Mouse (Mus musculus): ENCODE data around the gene Eml4. TPM values are rescaled to one million over a fixed set of nuclear protein-coding genes. Genes with fewer than 3 reads are reported as not detected.

The Eml4 gene
- polyA plus RNA-seq, 1 experiment from 2014 or later: 26.2 TPM

- Histone ChIP-seq H3K4me1 (replicated peaks; ENCODE audit: control insufficient read depth, insufficient read depth, low read length) (no peaks in the 10 kb centered on the region), H3K4me3 (ENCODE audit: low read depth, low read length) (no peak overlapping the region), H3K36me3 (ENCODE audit: control insufficient read depth, insufficient read depth, low read length) (peaks cover 8% of the 10 kb centered on the region; the same call in 1 of the 2 replicates), H3K27ac (ENCODE audit: low read depth, low read length) (no peak overlapping the region), H3K9me3 (ENCODE audit: control insufficient read depth, low read length) (no peaks in the 10 kb centered on the region), H3K27me3 (replicated peaks; ENCODE audit: control insufficient read depth, insufficient read depth, low read length) (no peaks in the 10 kb centered on the region), H3K4me2 (no peak overlapping the region), H3K9ac (ENCODE audit: low read depth, low read length) (no peak overlapping the region)
- WGBS: 90% methylated on average over 8 of the region's 8 CpGs
- ATAC-seq (replicated peaks; ENCODE audit: low FRiP score): no peak
- DNase-seq (ENCODE audit: low spot score): no peak
These were observed 100.6 kb downstream of the Eml4 start for GRCm38 (mm10) chr17:83451367-83451766.

- ATAC-seq (replicated peaks; ENCODE audit: low FRiP score) (no peak), DNase-seq (ENCODE audit: low spot score) (no peak)
- Histone ChIP-seq H3K36me3 (ENCODE audit: control insufficient read depth, insufficient read depth, low read length) (peaks cover 8% of the 10 kb centered on the region; the same call in 1 of the 2 replicates), H3K4me3 (ENCODE audit: low read depth, low read length) (no peak overlapping the region), H3K4me2 (no peak overlapping the region), H3K9me3 (ENCODE audit: control insufficient read depth, low read length) (no peaks in the 10 kb centered on the region), H3K27me3 (replicated peaks; ENCODE audit: control insufficient read depth, insufficient read depth, low read length) (no peaks in the 10 kb centered on the region), H3K9ac (ENCODE audit: low read depth, low read length) (no peak overlapping the region), H3K4me1 (replicated peaks; ENCODE audit: control insufficient read depth, insufficient read depth, low read length) (no peaks in the 10 kb centered on the region), H3K27ac (ENCODE audit: low read depth, low read length) (no peak overlapping the region)
- WGBS: 92% methylated on average over 3 of the region's 3 CpGs
These were observed 101.1 kb downstream of the Eml4 start for GRCm38 (mm10) chr17:83451796-83452195.

GRCm38 (mm10) chr17:83452451-83452850, 101.7 kb downstream of the Eml4 start:
- H3K4me1 ChIP-seq (replicated peaks; ENCODE audit: control insufficient read depth, insufficient read depth, low read length): no peaks in the 10 kb centered on the region
- 93% methylated on average over 8 of the region's 8 CpGs for WGBS
- no peaks in the 10 kb centered on the region for H3K27me3 ChIP-seq (replicated peaks; ENCODE audit: control insufficient read depth, insufficient read depth, low read length)
- peaks cover 8% of the 10 kb centered on the region; the same call in 1 of the 2 replicates for H3K36me3 ChIP-seq (ENCODE audit: control insufficient read depth, insufficient read depth, low read length)
- H3K9me3 ChIP-seq (ENCODE audit: control insufficient read depth, low read length): no peaks in the 10 kb centered on the region
- H3K4me3 ChIP-seq (ENCODE audit: low read depth, low read length): no peak overlapping the region
- H3K27ac ChIP-seq (ENCODE audit: low read depth, low read length): no peak overlapping the region
- DNase-seq (ENCODE audit: low spot score): no peak
- ATAC-seq (replicated peaks; ENCODE audit: low FRiP score): no peak
- no peak overlapping the region for H3K9ac ChIP-seq (ENCODE audit: low read depth, low read length)
- no peak overlapping the region for H3K4me2 ChIP-seq

- no peak overlapping the region for H3K4me3 ChIP-seq (ENCODE audit: low read depth, low read length)
- H3K9ac ChIP-seq (ENCODE audit: low read depth, low read length): no peak overlapping the region
- no peak for DNase-seq (ENCODE audit: low spot score)
- H3K4me2 ChIP-seq: no peak overlapping the region
- H3K27me3 ChIP-seq (replicated peaks; ENCODE audit: control insufficient read depth, insufficient read depth, low read length): no peaks in the 10 kb centered on the region
- ATAC-seq (replicated peaks; ENCODE audit: low FRiP score): no peak
- no peaks in the 10 kb centered on the region for H3K4me1 ChIP-seq (replicated peaks; ENCODE audit: control insufficient read depth, insufficient read depth, low read length)
- 82% methylated on average over 5 of the region's 5 CpGs for WGBS
- no peaks in the 10 kb centered on the region for H3K9me3 ChIP-seq (ENCODE audit: control insufficient read depth, low read length)
- peaks cover 8% of the 10 kb centered on the region; the same call in 1 of the 2 replicates for H3K36me3 ChIP-seq (ENCODE audit: control insufficient read depth, insufficient read depth, low read length)
- no peak overlapping the region for H3K27ac ChIP-seq (ENCODE audit: low read depth, low read length)
These were observed 102.9 kb downstream of the Eml4 start for GRCm38 (mm10) chr17:83453587-83453986.

- no peak overlapping the region for H3K27ac ChIP-seq (ENCODE audit: low read depth, low read length)
- H3K4me3 ChIP-seq (ENCODE audit: low read depth, low read length): no peak overlapping the region
- no peak overlapping the region for H3K4me2 ChIP-seq
- ATAC-seq (replicated peaks; ENCODE audit: low FRiP score) (no peak), DNase-seq (ENCODE audit: low spot score) (no peak)
- H3K9ac ChIP-seq (ENCODE audit: low read depth, low read length): no peak overlapping the region
- no peaks in the 10 kb centered on the region for H3K27me3 ChIP-seq (replicated peaks; ENCODE audit: control insufficient read depth, insufficient read depth, low read length)
- WGBS: 91% methylated on average over 1 of the region's 1 CpGs
- H3K36me3 ChIP-seq (ENCODE audit: control insufficient read depth, insufficient read depth, low read length): peaks cover 3% of the 10 kb centered on the region; the same call in 1 of the 2 replicates
- H3K4me1 ChIP-seq (replicated peaks; ENCODE audit: control insufficient read depth, insufficient read depth, low read length): no peaks in the 10 kb centered on the region
- no peaks in the 10 kb centered on the region for H3K9me3 ChIP-seq (ENCODE audit: control insufficient read depth, low read length)
These were observed 106.5 kb downstream of the Eml4 start for GRCm38 (mm10) chr17:83457271-83457670.

- no peaks in the 10 kb centered on the region for H3K27me3 ChIP-seq (replicated peaks; ENCODE audit: control insufficient read depth, insufficient read depth, low read length)
- DNase-seq (ENCODE audit: low spot score): no peak
- no peak overlapping the region for H3K9ac ChIP-seq (ENCODE audit: low read depth, low read length)
- H3K9me3 ChIP-seq (ENCODE audit: control insufficient read depth, low read length): no peaks in the 10 kb centered on the region
- WGBS: 89% methylated on average over 5 of the region's 5 CpGs
- no peak overlapping the region for H3K4me3 ChIP-seq (ENCODE audit: low read depth, low read length)
- H3K4me2 ChIP-seq: no peak overlapping the region
- peaks cover 22% of the 10 kb centered on the region; the same call in 1 of the 2 replicates for H3K36me3 ChIP-seq (ENCODE audit: control insufficient read depth, insufficient read depth, low read length)
- no peak for ATAC-seq (replicated peaks; ENCODE audit: low FRiP score)
- no peaks in the 10 kb centered on the region for H3K4me1 ChIP-seq (replicated peaks; ENCODE audit: control insufficient read depth, insufficient read depth, low read length)
- no peak overlapping the region for H3K27ac ChIP-seq (ENCODE audit: low read depth, low read length)
These were observed 115.2 kb downstream of the Eml4 start for GRCm38 (mm10) chr17:83465969-83466368.

- Histone ChIP-seq H3K27me3 (replicated peaks; ENCODE audit: control insufficient read depth, insufficient read depth, low read length) (no peaks in the 10 kb centered on the region), H3K27ac (ENCODE audit: low read depth, low read length) (no peak overlapping the region), H3K9ac (ENCODE audit: low read depth, low read length) (no peak overlapping the region), H3K9me3 (ENCODE audit: control insufficient read depth, low read length) (no peaks in the 10 kb centered on the region), H3K4me2 (no peak overlapping the region), H3K36me3 (ENCODE audit: control insufficient read depth, insufficient read depth, low read length) (peaks cover 20% of the 10 kb centered on the region; the same call in 1 of the 2 replicates), H3K4me1 (replicated peaks; ENCODE audit: control insufficient read depth, insufficient read depth, low read length) (no peaks in the 10 kb centered on the region), H3K4me3 (ENCODE audit: low read depth, low read length) (no peak overlapping the region)
- DNase-seq (ENCODE audit: low spot score) (no peak), ATAC-seq (replicated peaks; ENCODE audit: low FRiP score) (no peak)
- 80% methylated on average over 6 of the region's 6 CpGs for WGBS
These were observed 116.0 kb downstream of the Eml4 start for GRCm38 (mm10) chr17:83466697-83467251.

GRCm38 (mm10) chr17:83469586-83469985, 118.9 kb downstream of the Eml4 start:
- ATAC-seq (replicated peaks; ENCODE audit: low FRiP score): no peak

GRCm38 (mm10) chr17:83477089-83477488, 126.4 kb downstream of the Eml4 start:
- Histone ChIP-seq H3K9me3 (ENCODE audit: control insufficient read depth, low read length) (no peaks in the 10 kb centered on the region), H3K27ac (ENCODE audit: low read depth, low read length) (no peak overlapping the region), H3K4me3 (ENCODE audit: low read depth, low read length) (no peak overlapping the region), H3K27me3 (replicated peaks; ENCODE audit: control insufficient read depth, insufficient read depth, low read length) (no peaks in the 10 kb centered on the region), H3K36me3 (ENCODE audit: control insufficient read depth, insufficient read depth, low read length) (peaks cover 39% of the 10 kb centered on the region; the same call in 1 of the 2 replicates), H3K4me2 (no peak overlapping the region), H3K9ac (ENCODE audit: low read depth, low read length) (no peak overlapping the region), H3K4me1 (replicated peaks; ENCODE audit: control insufficient read depth, insufficient read depth, low read length) (no peaks in the 10 kb centered on the region)
- DNase-seq (ENCODE audit: low spot score): no peak
- ATAC-seq (replicated peaks; ENCODE audit: low FRiP score): no peak
- 94% methylated on average over 12 of the region's 12 CpGs for WGBS

More at GRCm38 (mm10) chr17:83469586-83469985, 118.9 kb downstream of the Eml4 start:
- Histone ChIP-seq H3K36me3 (ENCODE audit: control insufficient read depth, insufficient read depth, low read length) (peaks cover 25% of the 10 kb centered on the region; the same call in 1 of the 2 replicates), H3K4me2 (no peak overlapping the region), H3K27me3 (replicated peaks; ENCODE audit: control insufficient read depth, insufficient read depth, low read length) (no peaks in the 10 kb centered on the region), H3K4me3 (ENCODE audit: low read depth, low read length) (no peak overlapping the region), H3K27ac (ENCODE audit: low read depth, low read length) (no peak overlapping the region), H3K4me1 (replicated peaks; ENCODE audit: control insufficient read depth, insufficient read depth, low read length) (no peaks in the 10 kb centered on the region), H3K9me3 (ENCODE audit: control insufficient read depth, low read length) (no peaks in the 10 kb centered on the region), H3K9ac (ENCODE audit: low read depth, low read length) (no peak overlapping the region)
- 88% methylated on average over 2 of the region's 2 CpGs for WGBS
- DNase-seq (ENCODE audit: low spot score): no peak
